Mouse (Mus musculus): ENCODE measurements at regions not wholly inside any gene's neighbourhood (a gene's known extent, or its start where the extent isn't known, plus 50 kb on each side); places are given as distances from the start of the nearest gene placed in this dataset.
"Not testable (repeated sequence)": the region's sequence is repeated elsewhere in the genome, so short reads cannot be mapped to it uniquely, and the experiment has no call there.

GRCm38 (mm10) chr8:98955803-98956202 is 460.5 kb downstream of the Cdh8 start:
- DNase-seq (ENCODE audit: low read depth, low spot score) = no peak

DNA sequence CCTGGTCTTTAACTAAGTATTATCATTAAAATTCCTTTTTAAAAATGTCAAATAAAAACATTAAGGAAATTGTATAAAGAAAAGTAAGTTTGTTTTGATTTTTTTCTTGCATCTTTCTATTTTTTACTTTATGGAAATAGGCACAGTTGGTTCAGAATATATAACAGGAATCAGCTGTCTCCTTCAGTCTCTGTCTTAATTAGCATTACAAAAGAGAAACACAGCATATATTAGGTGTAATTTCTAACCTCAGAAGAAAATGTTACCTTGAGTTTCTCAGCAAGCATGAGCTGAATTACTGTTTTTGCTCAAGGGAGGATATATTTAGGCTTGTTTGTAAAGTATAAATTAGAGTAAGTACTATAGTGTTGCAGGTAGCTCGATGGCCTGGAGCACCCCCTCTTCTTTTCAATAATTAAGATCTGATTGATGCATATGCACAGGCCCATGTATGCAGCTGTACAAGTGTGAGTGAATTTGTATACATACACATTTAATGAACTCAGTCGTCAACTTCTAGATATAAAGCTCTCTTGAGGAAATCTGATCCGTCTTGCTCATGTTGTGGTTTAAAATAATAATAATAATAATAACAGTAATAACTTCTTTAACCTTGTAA is 503.0 kb downstream of the Cdh8 start:
- no peak for DNase-seq (ENCODE audit: low read depth, low spot score)

- no peak for DNase-seq (ENCODE audit: low read depth, low spot score)
Measured at GRCm38 (mm10) chr8:98893331-98893730, 522.9 kb downstream of the Cdh8 start.

DNA sequence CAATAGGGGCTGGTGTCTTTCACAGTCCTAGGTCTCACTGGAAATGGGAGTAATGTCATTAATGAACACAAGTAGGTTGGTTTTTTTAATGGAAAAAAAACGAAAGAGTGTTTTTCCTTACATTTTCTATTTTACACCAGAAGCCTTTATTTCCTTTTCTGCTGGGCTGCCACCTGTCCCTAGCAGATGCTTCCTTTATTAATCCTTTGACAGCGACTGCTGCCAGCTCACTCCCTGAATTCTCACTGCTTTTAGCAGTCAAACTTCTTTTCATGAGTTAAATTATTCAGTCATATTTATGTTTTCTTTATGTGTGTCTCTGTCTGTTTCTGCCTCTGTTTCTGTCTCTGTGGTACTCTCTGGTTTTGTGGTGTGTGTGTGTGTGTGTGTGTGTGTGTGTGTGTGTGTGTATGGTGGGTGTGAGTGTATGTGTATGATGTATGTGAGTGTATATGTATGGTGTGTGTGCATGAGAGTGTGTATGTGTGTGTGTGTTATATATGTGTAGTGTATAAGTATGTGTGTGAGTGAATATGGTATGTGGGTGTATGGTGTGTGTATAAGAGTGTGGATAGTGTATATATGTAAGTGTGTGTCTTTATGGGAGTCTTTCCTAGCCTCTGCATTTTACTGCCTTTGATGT is 554.5 kb downstream of the Cdh8 start:
- DNase-seq (ENCODE audit: low read depth, low spot score) = no peak

DNA sequence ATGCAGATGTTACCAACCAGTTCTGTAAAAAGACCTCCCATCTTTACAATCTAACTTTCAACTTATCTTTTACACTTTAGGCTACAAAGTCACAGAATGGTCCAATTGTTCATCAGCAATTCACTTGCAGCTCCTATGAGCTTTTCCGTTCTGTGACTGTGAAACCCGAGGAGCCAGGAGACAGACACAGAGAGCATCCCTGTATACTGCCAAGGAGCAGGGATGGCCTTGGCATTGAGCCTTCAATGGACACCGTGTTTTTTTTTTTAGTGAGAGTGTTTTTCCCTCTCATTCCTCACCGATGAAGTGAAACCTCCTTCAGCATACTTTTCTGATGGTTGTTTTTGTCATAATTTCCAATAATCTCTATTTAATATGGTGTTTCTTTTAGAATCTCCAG is 555.1 kb downstream of the Cdh8 start:
- DNase-seq (ENCODE audit: low read depth, low spot score) = no peak

GRCm38 (mm10) chr8:98860416-98860815 is 555.9 kb downstream of the Cdh8 start:
- DNase-seq (ENCODE audit: low read depth, low spot score) = no peak

- DNase-seq (ENCODE audit: low read depth, low spot score) = no peak
Measured at GRCm38 (mm10) chr8:98829515-98829914, 586.8 kb downstream of the Cdh8 start.

DNA sequence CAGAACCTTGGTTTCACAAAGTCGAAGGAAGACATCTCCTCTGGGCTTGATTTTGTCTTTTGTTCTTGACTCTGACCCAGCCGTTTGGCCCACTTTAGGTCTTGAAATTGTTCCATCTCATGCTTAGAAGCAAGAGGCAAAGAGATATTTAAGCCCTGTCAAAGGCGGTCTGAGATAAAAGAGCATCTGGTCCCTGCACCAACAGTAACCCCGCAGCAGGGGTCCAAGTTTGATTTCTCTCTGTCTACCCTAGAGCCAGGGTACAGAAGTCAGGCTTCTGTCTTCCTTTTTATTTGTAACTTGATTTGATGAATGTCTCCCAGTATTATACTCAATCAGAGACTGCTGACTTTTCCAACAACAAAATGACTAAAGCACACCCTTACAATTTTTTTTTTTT is 587.3 kb downstream of the Cdh8 start:
- no peak for DNase-seq (ENCODE audit: low read depth, low spot score)

- no peak for DNase-seq (ENCODE audit: low read depth, low spot score)
Measured at GRCm38 (mm10) chr8:98811922-98812321, 604.3 kb downstream of the Cdh8 start.

GRCm38 (mm10) chr8:98797445-98797844 is 618.8 kb downstream of the Cdh8 start:
- no peak for DNase-seq (ENCODE audit: low read depth, low spot score)

DNA sequence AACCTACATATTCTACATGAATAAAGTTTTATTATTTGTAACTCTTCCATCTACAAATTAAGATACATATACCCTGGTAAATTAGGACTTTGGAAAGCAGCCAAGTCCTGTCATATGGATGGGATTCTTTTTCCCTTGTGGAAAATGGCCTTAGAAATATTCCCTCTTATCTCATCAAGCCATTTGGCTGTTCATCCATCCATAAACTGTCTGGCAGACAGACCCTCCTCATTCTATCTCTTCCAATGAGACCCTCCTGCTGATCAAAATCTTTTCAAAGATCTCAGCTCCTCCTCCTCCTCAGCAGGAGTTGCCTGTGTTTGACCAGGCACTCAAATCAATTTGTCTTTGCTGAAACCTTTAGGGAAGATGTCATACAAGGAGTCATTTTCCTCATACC is 649.2 kb downstream of the Cdh8 start:
- no peak for DNase-seq (ENCODE audit: low read depth, low spot score)

DNA sequence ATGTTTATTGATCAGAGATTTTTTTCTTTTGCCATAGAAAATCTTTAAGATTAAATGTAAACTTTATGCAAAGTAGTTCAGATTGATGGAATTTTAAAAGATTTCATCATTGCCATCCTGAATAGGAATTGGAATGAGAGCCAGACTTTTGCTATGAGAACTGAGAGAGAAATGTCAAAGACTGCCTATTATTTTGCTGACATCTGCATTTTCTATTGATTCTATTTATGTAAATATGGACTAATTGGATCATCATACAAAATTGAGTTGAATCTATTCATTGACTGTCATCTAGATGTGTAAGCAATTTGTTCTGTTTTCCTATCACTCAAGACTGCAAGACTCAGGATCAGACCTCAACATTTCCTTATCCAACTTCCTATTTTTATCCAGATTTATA is 659.7 kb downstream of the Cdh8 start:
- no peak for DNase-seq (ENCODE audit: low read depth, low spot score)

- DNase-seq (ENCODE audit: low read depth, low spot score) = no peak
Measured at GRCm38 (mm10) chr8:98755795-98756194, 660.5 kb downstream of the Cdh8 start.

DNA sequence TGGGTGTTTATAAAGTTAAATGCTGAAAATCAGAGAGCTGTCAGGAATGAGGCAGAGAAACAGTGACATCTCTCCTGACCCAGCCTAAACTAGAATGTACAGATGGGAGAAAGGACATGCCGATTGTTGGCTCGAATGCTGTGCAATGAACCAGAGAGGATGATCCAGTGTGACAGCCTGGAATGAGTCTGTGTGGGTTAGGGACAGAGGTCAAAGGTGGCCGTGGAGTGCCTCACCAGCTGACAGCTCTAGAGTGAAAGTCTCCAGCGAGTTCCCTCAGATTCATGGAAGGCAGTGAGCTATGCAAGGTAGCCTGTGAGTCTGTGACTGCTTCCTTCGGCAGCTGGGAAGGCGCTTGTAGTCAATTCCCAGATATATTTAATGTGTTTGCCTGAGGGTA is 663.9 kb downstream of the Cdh8 start:
- peak; percentile 4 for DNase-seq (ENCODE audit: low read depth, low spot score)

- no peak for DNase-seq (ENCODE audit: low read depth, low spot score)
Measured at GRCm38 (mm10) chr8:98707753-98708152, 708.5 kb downstream of the Cdh8 start.

GRCm38 (mm10) chr8:98706122-98706521 is 710.1 kb downstream of the Cdh8 start:
- DNase-seq (ENCODE audit: low read depth, low spot score) = no peak

GRCm38 (mm10) chr8:98685195-98685594 is 731.1 kb downstream of the Cdh8 start:
- DNase-seq (ENCODE audit: low read depth, low spot score) = no peak

- DNase-seq (ENCODE audit: low read depth, low spot score) = no peak
Measured at GRCm38 (mm10) chr8:98684531-98684930, 731.7 kb downstream of the Cdh8 start.

DNA sequence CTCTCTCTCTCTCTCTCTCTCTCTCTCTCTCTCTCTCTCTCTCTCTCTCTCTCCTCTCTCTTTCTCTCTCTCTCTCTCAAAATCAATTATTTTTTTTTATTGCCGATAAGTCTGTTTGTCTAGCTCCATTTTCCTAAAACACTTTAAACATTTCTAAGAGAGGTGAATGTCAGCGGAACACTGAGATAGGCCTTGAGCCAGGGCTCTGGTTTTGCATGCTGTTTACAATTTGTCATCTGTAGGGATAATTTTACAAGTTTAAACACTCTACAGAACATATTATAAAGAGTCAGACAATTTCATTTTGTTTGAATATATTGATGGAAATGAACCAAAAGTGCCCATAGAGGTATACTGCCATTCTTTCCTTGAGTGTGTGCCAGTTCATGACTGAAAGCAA is 736.2 kb downstream of the Cdh8 start:
- no peak for DNase-seq (ENCODE audit: low read depth, low spot score)

DNA sequence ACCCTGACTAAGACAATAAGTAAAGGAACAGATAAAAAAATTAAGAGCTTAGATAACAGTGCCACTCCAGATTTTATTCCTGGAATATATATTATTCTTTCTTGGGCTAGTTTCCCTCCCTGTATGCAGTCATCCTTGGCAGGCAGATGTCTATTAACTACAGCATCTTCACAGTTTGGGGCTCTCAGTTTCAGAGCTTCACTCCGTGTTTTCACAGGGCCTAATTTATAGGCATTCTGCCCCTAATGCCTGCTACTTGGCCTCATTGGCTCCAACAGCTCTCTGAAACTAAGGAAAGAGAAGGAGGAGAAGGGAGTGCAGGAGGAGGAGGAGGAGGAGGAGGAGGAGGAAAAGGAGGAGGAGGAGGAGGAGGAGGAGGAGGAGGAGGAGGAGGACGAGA is 757.0 kb downstream of the Cdh8 start:
- DNase-seq (ENCODE audit: low read depth, low spot score) = no peak

DNA sequence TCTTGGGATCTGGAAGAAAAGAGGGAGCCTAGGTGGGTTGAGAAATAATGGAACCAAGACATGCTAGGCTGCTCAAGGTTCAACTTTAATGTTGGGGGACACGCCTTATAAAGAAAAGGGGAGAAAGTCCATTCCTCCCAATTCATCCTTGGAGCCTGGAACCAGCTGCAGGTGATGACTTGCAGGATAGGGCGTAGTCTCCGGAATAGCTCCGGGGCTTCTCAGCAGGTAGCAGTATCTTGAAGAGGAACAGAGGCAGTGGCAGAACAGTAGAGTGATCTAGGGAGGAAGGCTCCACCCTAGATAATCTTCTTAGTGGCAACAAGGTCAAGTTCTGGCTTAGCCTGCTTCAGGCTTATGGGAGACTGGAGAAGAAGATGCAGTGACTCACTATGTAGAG is 764.0 kb downstream of the Cdh8 start:
- DNase-seq (ENCODE audit: low read depth, low spot score) = not testable (repeated sequence)

DNA sequence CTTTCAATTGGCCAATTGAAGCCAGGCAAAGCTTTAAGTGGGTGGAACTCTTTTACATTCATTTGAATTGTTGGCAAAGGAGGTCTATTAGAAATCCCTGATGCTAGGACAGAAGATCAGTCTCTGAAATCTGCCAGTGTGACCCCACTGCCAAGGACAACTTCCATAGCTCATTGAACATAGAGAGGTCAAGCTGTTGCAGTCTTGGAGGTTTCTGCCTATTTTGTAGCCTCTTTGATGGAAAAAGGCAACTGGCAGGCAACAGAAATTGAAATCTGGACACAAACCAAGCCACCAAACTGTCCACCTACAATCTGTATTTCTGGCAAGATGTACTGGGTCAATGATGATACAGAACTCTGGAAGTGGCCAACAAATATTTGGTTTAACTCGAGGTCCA is 765.3 kb downstream of the Cdh8 start:
- no peak for DNase-seq (ENCODE audit: low read depth, low spot score)

DNA sequence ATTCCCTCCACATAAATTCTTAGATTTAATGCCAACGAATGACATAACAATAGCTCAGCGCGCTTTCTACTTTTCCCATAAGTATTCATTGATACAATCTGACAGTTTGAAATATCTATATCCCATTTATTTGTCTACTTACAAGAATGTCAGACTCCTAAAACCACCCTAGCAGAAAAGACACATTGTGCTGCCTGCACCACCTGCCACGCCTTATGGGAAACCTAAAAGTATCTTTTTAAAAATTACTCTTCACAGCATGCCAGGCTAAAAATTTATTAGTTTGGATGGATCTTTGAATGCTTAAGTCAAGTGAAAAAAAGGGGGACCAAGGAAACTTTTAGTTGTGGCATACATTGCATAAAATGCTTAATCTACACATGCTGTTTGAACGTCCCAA is 788.1 kb downstream of the Cdh8 start:
- DNase-seq (ENCODE audit: low read depth, low spot score) = no peak

Measured in retina, postnatal 7 days (tissue).